Mouse (Mus musculus) hindbrain, embryonic 16.5 days (tissue): ENCODE results near the gene Pitpna. TPM values are rescaled to one million over a fixed set of nuclear protein-coding genes. Genes with fewer than 3 reads are reported as not detected.

Experiments
- microRNA-seq: library from miRNA; unstranded; fragments of <30 nt; microRNA quantifications from one replicate; pipeline ENCODE4, GENCODE M21; 2017
- polyA plus RNA-seq: library from polyadenylated mRNA; unstranded; fragments of >200 nt; fragmentation: Nextera tagmentation; extraction: Ambion mirVana; gene quantifications from 2 replicates; pipeline ENCODE4 v1.2.1, GENCODE M21; 2015

The Pitpna gene
- polyA plus RNA-seq, 1 experiment from 2014 or later, result 109 TPM

Small RNA genes lying within 50 kb of the gene (microRNA-seq; reads per million reads assigned to microRNA genes)
- not detected for gene Mir3971

Other genes with a start within 250 kb of the Pitpna start
- 50.8 and 69.0 TPM in 2 replicates for gene Rpa1, start 239.8 kb upstream of the Pitpna start, polyA plus RNA-seq
- gene Smyd4, start 239.7 kb upstream of the Pitpna start, polyA plus RNA-seq, result 17.5 and 18.8 TPM in 2 replicates
- 45.4 and 53.2 TPM in 2 replicates for gene Serpinf1, start 165.4 kb upstream of the Pitpna start, polyA plus RNA-seq
- 0.06 TPM in 1 of 2 replicates, not detected in the other for gene Serpinf2, start 148.5 kb upstream of the Pitpna start, polyA plus RNA-seq
- gene Wdr81, start 133.4 kb upstream of the Pitpna start, polyA plus RNA-seq, result 6.1 and 8.1 TPM in 2 replicates
- gene Tlcd2, start 126.4 kb upstream of the Pitpna start, polyA plus RNA-seq, result 2.0 and 2.9 TPM in 2 replicates
- 38.8 and 41.9 TPM in 2 replicates for gene Prpf8, start 101.3 kb upstream of the Pitpna start, polyA plus RNA-seq
- 2.9 and 4.2 TPM in 2 replicates for gene Rilp, start 78.0 kb upstream of the Pitpna start, polyA plus RNA-seq
- gene Scarf1, start 74.6 kb upstream of the Pitpna start, polyA plus RNA-seq, result 4.2 and 4.6 TPM in 2 replicates
- gene Slc43a2, start 56.4 kb upstream of the Pitpna start, polyA plus RNA-seq, result 16.0 and 16.9 TPM in 2 replicates
- 39.8 TPM in 2 replicates for gene Inpp5k, start 42.9 kb downstream of the Pitpna start, polyA plus RNA-seq
- 13.6 and 16.7 TPM in 2 replicates for gene Myo1c, start 62.4 kb downstream of the Pitpna start, polyA plus RNA-seq
- gene Crk, start 91.2 kb downstream of the Pitpna start, polyA plus RNA-seq, result 106 and 109 TPM in 2 replicates
- 1,437 and 1,451 TPM in 2 replicates for gene Ywhae, start 144.8 kb downstream of the Pitpna start, polyA plus RNA-seq
- gene Doc2b, start 208.0 kb downstream of the Pitpna start, polyA plus RNA-seq, result 3.7 and 4.2 TPM in 2 replicates